Mouse (Mus musculus) Muller cell, postnatal 12 days (primary cell): ENCODE measurements at regions not wholly inside any gene's neighbourhood (a gene's known extent, or its start where the extent isn't known, plus 50 kb on each side); places are given as distances from the start of the nearest gene placed in this dataset.

Source experiments
- DNase-seq: peaks from one replicate; pipeline ENCODE4 v3.0.0-alpha.2; 2015; ENCODE audit errors: inconsistent ontology term

DNA sequence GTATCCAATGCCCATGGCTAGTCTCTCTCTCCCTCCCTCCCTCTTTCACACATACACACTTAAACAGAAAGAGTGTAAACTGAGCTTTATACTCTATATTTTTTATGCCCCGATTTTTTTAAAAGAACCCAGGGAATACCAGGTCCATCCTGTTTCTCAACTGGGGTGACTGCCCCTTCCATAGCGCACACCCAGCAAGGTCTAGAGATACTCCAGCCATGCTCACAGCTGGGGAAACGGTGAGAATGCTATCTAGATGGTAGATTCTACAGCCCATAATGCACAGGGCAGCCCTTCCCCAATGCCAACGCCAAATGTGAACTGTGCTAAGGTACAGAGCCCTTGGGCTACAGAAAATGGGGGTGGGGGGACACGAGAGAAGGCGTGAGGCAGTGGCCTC is 51.2 kb upstream of the Tln2 start:
- DNase-seq: no peak

DNA sequence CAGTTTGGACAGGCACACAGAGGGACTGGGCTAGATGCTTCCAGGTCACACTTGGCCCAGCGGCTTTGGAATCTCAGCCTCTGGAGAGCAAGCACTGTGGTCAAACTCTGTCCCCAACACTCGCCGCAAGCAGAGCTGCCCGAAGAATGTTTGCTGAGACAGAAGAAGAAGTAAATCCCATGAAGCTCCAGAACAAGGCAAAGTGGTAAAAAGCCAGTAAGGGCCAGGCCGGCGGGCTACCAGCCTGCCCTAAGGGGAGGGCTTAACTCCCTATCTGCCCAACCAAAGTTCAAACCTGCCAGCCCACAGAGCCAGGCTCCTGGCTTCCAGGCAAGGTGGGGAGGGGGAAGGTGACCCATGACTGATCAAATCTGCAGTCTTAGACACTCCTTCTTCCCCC is 52.2 kb upstream of the Tln2 start:
- DNase-seq: peak; percentile 35

DNA sequence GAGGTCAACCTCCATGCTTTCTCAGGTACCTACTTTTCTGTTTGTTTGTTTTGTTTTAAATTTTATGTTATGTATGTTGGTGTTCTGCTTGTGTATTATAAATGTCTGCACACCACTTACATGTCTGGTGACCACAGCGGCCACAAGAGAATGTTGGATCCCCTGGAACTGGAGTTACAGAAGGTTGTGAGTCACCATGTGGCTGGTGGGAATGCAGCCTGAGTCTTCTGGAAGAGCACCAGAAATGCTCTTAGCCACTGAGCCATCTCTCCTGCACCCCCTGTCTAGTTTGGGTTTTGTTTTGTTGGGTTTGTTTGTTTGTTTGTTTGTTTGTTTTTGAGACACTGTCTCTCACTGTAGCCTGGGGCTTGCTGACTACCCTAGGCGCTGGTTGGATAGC is 52.6 kb upstream of the Tln2 start:
- DNase-seq: peak; percentile 53

DNA sequence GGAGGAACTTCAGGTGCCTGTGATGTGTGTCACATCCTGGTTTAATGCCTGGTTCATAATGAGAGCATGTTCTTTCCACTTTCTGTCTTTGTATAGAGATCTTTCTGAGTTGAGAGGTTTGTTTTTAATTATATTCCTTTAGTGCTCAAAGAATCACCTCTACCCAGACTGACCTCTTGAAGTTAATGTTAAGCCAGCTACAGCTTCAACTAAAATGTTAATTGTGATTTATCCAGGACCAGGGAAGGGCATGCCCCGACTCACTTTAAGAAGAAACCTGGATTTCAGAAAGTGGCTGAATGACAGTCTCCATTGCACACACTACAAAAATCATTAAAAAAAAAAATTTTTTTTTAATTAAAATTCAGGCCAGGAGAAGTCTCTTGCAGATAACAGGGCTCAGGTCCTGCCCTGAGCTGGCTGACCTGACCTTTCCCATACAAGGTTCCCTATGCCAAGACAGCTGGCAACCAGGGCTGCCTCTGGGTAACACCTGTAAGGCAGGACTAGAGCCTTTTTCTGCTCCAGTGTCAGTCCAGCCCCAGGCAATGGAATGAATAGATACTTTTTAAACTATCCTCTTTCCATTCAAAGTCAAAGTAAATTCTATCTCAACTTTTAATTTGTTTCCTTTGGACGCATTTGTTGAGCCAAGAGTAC is 54.7 kb upstream of the Tln2 start:
- no peak for DNase-seq

DNA sequence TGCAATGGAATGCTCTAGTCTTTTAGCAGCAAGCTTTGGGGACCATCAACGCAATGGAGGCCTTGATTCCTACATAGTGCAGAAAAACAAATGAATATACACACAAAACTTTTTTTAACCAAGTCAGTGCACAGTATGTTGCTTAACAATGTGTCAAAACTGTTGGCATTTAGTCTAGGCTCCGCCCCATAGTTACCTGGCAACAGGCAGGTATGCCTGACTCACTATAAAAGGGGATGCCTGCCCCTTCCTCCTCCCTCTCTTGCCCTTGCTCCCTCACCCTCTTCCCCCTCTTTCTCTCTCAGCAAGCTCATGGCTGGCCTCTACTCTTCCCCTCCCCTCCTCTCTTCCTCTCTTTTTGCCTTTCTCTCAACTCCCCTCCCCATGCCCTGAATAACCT is 56.7 kb upstream of the Tln2 start:
- no peak for DNase-seq

DNA sequence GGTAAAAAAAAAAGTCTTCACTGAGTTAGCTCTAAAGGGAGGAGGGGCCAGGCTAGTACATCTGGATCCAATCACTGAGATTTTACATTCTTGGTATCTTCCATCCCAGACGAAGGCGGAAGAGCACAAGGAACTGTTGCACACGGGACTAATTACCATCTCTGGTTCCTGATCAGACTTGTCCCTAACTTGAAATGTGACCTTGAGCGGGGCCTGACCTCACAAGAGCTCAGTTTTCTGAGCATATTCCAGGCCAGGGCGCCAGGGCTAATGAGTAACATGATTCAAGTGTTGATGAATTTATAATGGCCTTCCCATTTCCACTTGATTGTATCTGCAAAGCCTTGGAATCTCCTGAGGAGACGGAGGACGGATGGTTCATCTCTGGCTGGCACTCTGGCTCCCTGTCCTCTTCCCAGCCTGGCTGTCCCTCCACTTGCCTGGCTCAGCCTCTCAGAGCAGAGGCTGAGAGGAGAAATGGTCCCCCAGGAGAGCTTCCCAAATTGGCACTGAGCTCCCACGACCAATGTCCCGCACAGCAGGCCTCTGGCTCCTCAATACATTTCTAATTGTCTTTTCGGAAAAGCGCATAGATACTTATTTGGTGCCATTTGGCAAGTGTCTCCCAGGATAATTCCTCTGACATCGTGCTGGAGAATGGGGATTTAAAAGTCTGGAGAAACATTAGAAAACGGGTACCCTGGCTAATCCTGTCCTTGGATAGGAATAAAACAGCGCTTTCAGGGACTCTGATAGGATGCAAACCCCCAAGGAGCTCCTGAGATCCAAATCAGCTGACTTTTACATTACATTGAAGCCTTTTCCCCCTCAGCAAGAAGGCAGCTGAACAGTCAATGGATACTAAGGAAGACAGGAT is 58.1 kb upstream of the Tln2 start:
- peak; percentile 41 for DNase-seq

DNA sequence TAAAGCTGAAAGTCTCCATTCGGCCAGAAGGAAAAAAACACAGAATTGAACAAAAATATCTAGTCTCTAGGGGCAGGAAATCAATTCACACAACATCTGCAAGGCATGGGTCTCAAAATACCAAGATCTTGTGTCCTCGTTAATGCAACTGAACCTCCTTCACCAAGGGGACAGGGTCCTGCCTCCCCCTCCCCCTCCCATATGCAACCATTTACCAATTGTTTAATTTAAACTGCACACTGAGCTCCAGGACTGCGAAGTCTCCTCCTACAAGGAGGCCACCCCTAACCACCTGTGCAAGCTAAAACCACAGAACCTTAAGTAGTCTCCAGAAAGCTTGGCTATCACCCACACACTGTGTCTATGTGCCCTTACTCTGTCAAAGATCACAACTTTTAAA is 61.4 kb upstream of the Tln2 start:
- DNase-seq: no peak

DNA sequence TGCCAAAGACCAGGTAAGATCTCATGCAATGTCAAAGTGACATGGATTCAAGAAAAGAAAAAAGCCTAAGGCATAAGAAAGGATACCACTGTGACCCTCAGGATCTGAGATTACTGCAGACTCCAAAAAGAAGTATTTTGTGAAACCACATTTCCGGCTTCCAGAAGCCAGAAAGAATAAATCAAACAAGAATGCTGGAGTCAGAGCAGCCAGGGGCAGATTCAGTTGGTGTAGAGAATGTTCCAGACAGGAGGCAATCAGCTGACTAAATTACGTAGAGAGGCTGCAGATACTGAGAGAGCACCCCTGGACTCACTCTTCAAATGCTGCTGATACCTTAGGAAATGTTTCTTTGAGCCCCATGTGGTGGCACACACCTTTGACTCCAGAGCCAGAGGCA is 67.7 kb upstream of the Tln2 start:
- DNase-seq: no peak

DNA sequence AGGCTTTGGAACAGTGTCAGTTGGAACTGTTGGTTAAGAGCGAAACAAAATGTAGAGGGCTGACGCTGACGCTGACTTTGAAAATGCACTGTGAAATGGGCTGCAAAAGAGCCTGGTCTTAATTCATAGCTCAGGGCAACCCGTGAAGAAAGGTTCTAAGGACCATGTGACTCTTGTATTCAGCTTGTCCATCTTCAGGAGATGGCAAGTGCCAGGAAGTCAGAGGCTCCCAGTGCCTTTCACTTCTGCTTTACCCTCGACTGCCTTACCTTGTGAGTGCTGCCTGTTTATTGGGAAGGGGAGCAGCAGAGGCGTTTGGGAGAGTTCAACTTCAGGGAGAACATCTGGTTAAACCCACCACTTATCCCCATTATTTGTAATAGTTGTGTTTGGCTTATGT is 70.1 kb upstream of the Tln2 start:
- no peak for DNase-seq

DNA sequence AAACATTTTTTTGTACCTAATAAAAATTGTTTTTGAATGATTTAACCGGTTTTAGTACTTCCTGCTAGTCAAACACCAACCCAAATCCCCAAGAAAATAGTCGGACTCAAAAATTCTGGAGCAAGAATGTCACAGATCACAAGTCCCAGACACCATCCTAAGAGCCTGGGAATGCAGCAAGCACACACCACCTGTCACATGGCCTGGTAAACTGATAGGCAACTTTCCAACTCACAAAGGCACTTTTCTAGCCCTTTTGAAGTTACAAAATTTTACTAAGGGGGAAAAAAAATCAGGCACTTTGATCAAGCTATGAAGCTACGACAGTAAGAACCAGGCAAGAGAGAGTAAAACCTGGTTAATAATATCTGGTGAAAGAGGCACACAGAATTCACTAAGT is 70.7 kb upstream of the Tln2 start:
- no peak for DNase-seq

DNA sequence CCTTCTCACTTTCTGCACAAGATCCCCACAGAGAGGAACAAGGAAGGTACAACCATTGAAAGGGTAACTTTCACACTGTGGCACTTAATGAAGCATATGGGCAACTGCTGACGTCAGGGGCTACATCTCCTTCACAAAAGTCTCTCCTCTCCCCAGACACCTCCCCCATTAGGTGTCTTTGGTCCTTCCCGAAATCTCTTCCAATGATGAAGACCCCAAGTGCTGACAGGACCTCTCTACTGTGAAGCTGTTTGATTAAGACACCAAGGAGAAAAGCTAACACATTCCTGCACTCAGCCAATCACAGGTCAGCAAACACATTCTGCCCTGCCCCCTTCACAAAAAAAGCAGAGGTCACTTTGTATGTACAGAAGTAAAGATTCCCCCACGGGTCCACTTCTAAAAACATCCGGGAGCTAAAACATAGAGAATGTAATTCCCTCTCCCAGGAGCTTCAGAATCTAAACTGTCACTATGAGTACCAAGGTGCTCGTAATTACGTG is 72.3 kb upstream of the Tln2 start:
- DNase-seq: no peak

DNA sequence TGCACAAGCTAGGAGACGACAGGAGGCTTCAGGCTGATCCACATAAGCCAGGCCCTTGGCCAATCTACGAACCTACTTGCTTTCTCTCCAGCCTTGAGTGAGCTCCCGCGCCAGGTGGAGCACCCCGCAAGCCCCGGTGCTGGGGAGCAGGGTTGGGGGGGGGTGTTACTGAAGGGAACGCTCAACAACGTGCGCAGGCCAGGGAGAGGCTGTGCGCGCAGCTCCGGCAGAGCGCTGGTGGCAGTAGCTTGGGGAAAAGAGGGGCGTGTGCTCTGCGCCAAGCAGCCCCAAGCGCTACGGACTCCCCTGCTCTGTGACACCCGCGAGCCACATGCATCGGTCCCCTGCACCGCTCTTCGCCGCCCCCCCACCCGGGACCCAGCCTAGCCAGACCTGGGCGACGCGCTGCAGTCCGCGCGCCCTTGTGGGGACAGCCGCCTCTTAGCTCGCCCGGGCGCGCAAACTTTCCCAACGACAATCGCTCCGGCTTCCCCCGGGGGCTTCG is 73.1 kb upstream of the Tln2 start:
- peak; percentile 76 for DNase-seq

DNA sequence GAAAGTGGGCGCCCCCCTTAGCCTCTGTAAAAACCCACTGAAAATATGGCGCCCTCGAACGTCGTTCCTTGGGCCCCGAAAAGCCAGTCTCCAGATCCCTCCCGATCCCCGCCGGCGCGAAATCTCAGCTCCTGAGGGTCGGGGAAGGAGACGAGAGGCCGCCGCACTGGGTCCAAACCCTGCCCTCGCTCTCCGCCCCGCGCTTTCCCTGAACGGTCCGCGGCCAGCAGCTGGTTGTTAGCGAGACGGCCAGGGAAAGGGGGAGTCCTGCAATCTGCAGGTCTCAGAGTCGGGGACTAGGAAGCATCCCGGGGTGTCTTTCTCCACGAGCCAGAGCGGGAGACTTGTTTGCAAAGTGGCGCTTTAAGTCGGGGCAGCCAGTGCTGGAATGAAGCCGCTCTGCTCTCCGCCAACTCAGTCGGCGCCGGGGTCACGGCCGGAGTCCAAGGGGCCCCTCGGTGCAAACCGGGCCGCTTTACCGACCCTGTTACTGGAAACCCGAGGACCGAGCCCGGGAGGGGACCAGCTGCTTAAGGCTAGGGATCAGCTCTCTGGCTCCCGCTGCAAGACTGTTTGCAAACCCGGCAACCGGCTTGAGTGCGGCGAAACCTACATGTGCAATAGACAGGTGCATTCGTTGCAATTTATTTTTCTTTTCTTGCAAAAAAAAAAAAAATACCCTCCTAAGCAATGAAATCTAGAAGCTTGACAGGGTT is 73.7 kb upstream of the Tln2 start:
- DNase-seq: peak; percentile 80

DNA sequence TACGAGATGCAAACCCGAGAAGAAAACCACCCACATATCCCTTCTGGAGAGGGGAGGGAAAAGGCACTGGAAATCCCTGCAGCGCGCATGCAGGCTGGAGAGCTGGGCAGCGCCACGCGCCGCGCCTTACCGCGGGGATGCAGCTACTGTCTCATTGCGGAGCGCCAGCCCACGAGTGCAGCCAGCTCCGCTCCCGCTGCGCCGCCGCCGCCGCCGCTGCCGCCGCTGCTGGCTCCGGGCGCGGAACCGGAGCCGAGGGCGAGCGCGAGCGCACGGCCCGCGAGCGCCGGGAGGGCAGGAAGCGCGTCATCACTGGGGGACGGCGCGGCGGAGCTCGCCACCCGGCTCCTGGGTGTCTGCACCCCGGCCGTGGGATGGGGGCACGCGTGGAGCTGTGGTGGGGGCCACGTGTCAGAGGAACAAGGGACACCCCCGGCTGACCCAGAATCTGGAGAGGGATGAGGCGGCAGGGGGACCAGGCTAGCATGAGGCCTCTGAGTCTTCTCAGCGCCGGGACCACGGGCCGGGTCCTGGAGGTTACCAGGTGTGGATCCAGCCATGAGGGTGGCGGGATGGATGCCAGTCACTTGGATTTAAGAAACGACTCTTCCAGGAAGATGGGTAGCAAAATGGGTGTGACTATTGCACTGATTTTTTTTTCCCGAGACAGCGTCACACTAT is 74.4 kb upstream of the Tln2 start:
- DNase-seq: peak; percentile 84

DNA sequence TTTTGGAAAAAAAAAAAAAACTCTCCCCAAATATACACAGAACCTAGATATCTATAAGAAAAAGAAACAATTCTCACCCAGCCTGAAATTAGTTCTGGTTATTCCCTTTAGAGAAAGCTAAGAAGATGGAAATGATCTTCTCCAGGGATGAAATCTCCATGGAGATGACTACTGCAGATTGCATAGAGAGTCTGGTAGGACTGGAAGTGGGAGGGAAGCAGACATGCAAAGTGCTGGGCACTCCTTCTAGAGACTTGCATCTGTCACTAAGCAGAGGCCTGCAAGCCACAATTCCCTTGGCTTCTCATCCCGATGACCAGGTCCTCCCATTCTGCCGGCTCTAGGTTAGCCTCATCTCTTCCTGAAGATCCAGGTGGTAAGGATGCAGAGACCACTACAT is 87.3 kb upstream of the Tln2 start:
- no peak for DNase-seq

DNA sequence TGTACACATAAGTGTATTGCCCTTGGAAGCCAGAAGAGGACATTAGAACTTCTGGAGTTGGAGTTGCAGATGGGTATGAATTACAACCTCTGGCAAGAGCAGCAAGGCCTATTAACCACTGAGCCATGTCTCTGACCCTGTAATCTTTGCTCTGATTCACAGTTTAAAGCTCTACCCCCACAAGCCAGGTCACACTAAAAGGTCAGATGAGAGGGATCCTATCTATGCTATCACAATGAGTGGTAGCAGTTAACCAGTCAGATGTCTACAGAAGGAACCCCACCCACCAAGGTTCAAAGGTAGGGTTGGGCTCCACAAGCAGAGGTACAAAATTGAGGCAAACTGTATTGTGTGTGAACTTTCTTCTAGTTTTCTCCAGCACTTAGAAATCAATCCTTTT is 94.5 kb upstream of the C2cd4b start:
- DNase-seq: no peak

DNA sequence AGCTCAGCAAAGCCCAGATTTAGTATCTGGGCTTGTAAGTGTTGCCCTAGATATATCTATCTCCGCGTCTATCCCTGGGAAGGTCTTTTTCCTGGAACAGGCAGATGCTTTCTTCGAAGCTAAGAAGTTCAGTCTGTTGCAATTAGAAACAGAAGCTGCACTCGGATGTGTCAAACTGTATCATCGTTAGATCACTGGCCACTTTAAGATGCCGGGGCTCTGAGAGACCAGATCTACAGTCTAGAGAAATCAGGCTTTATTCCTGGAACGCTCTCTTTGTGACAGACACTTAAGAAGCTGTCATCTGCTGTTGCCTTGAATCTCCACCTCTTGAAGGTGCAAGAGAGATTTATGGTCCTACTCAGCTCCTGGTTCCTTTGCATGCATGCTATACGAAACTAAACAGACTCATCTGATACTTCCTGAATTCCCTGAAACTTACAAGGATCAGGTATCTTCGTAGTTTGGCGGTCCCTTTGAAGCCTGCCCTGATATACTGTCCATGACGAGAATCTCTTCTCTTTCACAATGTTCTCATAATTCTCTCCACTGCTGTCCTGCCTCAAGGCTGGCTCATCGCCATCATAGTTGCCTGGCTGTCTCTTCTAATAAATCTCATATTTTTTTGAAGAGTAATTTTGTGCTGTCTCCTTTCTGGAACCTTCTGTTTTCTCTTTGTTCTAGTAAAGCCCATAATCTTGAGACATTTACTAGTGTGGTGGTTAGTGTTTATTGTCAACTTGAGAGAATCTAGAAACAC is 88.8 kb upstream of the C2cd4b start:
- no peak for DNase-seq

DNA sequence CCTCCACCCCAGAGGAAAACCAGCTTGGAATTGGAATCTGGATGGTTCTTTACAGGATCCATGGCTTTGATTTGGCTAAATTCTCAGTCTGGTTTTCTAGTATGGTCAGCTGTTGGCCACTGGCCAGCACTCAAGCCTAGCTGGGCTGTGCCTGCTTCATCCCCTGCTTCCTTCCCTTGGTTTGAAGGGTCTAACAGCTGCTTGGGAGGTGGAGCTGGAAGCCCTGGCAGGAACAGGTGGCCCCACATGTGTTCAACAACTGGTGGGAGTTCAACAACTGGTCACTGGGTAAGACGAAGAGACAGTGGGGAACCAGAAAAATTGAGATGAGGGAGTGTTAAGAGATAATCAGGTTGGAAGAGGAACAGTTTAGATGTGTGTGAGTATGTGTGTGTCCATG is 82.3 kb upstream of the C2cd4b start:
- DNase-seq: no peak

DNA sequence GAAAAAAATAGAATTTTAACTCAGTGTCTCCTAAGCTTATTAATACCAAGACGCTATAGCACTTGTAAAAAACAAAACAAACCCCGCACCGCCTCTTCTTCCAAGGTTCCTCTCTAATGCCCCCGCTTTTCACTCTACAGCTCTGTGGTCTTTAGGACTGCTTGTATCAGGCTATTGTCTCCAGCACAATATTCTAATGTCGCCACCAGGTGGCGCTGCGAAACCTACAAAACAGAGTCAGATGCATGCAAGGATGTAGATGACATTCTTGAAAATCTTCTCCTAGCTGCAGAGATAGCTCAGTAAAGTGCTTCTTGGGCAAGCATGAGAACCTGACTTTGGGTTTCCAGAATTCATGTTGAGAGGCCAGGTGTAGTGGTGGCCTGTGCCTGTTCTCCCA is 75.9 kb upstream of the C2cd4b start:
- peak; percentile 60 for DNase-seq

DNA sequence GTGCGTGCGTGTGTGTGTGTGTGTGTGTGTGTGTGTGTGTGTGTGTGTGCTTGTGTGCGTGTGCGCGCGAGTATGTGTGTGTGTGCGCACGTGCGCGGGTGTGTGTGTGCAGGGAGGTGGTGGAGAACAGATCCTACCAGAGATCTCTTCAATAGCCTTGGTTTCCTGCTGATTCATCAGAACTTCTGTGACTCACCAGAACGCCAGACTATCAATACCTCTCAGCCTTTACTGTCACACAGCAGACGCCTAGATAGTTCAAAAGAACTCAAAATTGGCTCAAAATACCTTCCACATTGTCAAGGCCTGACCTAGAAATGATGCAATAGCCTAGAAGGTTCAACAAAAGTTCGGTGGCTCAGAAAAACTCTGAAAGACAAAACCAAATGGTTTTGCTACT is 66.8 kb upstream of the C2cd4b start:
- DNase-seq: peak; percentile 58

DNA sequence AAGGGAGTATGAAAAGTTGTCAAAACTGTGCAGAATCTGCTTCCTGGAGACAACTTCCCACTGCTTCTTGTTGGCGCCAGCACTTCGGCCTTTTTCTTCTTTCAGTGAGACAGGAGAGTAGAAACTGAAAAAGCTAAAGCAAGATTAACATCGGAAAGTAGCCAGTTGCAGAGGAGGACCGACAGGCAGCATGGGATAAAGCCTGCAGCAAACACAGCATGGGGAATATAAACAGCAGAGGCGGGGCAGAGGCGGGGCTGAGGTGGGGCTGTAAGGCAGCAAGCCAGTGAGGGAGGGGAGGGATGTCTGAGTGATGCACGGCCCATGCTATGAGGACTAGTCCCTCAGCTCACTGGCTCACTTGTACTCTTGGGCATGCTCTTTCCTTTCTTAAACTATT is 65.5 kb upstream of the C2cd4b start:
- no peak for DNase-seq
